Mouse (Mus musculus): Measurements from ENCODE around the gene Cacng8. TPM values are rescaled to one million over a fixed set of nuclear protein-coding genes. Genes with fewer than 3 reads are reported as not detected.

Gene Cacng8
- polyA plus RNA-seq, 1 experiment from 2014 or later, result 17.3 TPM

DNA sequence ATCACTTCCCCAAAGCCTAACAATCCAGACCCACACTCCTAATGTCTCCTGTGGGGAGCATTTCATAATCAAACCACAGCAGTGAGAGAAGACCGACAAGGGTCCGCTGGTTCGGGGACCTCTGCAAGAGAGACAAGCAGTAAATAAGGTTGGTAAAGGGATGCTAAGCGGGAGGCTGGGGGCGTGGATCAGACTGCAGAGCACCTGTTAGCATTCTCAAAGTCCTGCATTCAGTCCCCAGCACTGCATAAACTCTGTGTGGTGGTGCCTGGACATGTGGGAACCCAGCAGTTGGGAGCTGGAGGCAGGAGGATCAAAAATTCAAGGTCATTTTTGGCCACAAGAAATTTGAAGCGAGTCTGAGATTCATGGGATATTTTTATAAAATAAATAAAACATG is 29.5 kb downstream of the Cacng8 start:
- Histone ChIP-seq H3K4me1 (ENCODE audit: control insufficient read depth, insufficient read depth, low read length) (peaks cover 9% of the 10 kb centered on the region), H3K27me3 (ENCODE audit: control insufficient read depth, insufficient read depth, low read depth, low read length) (peaks cover 34% of the 10 kb centered on the region), H3K9ac (ENCODE audit: low read depth, low read length) (no peak overlapping the region), H3K27ac (ENCODE audit: low read length) (no peak overlapping the region), H3K4me3 (ENCODE audit: low read depth, low read length) (no peak overlapping the region), H3K9me3 (replicated peaks; ENCODE audit: control insufficient read depth, low read length, poor library complexity, severe bottlenecking) (no peaks in the 10 kb centered on the region), H3K36me3 (ENCODE audit: control insufficient read depth, insufficient read depth, low read length) (no peaks in the 10 kb centered on the region), H3K4me2 (ENCODE audit: low read length) (no peak overlapping the region)
- whole genome bisulfite sequencing, result 30% methylated on average over 6 of the region's 6 CpGs
- ATAC-seq, result no peak

DNA sequence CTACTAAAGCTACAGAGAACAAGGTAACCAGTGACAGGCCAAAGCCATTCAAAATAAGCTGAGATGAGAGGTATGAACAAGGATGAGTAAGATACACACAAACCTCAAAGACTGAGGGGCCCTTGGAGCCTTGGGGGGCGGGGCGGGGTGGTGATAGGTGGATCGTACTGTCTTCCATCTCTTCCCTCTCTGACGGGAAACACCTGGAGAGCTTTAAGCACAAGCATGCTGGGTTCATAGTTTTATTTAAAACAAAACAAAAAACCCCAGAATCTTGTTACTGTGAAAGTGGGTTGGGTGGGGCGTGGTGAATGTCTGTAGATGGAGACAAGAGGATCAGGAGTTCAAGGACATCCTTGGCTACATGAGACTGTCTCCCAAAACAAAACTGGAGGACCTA is 30.0 kb downstream of the Cacng8 start:
- ATAC-seq, result no peak
- H3K4me3 ChIP-seq (ENCODE audit: low read depth, low read length), result no peak overlapping the region
- no peak overlapping the region for H3K9ac ChIP-seq (ENCODE audit: low read depth, low read length)
- H3K4me2 ChIP-seq (ENCODE audit: low read length), result no peak overlapping the region
- H3K9me3 ChIP-seq (replicated peaks; ENCODE audit: control insufficient read depth, low read length, poor library complexity, severe bottlenecking), result no peaks in the 10 kb centered on the region
- H3K4me1 ChIP-seq (ENCODE audit: control insufficient read depth, insufficient read depth, low read length), result peaks cover 8% of the 10 kb centered on the region
- H3K27ac ChIP-seq (ENCODE audit: low read length), result no peak overlapping the region
- H3K36me3 ChIP-seq (ENCODE audit: control insufficient read depth, insufficient read depth, low read length), result no peaks in the 10 kb centered on the region
- WGBS, result 63% methylated on average over 5 of the region's 5 CpGs
- peaks cover 36% of the 10 kb centered on the region for H3K27me3 ChIP-seq (ENCODE audit: control insufficient read depth, insufficient read depth, low read depth, low read length)

DNA sequence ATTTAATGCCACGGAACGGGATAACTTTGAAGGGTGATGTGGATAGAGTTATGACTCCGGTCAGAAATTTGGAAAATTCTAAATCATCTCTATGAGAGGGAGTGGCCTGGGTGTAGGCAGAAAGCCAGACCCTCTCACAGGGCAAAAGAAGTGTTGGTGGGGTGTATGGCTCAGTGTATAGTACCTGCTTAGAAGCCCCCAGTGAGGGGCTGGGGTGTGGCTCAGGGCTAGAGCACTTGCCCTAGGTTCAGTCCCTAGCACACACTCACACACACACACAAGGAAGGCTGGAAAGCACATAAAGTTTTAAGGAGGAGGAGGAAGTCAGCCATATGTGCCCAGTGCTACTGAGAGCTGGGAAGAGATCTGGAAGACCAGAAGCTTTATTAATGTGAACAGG is 30.8 kb downstream of the Cacng8 start:
- no peaks in the 10 kb centered on the region for H3K36me3 ChIP-seq (ENCODE audit: control insufficient read depth, insufficient read depth, low read length)
- H3K4me2 ChIP-seq (ENCODE audit: low read length), result no peak overlapping the region
- 90% methylated on average over 3 of the region's 3 CpGs for WGBS
- H3K4me1 ChIP-seq (ENCODE audit: control insufficient read depth, insufficient read depth, low read length), result peaks cover 5% of the 10 kb centered on the region
- no peak overlapping the region for H3K4me3 ChIP-seq (ENCODE audit: low read depth, low read length)
- ATAC-seq, result no peak
- no peak overlapping the region for H3K9ac ChIP-seq (ENCODE audit: low read depth, low read length)
- no peak overlapping the region for H3K27ac ChIP-seq (ENCODE audit: low read length)
- H3K9me3 ChIP-seq (replicated peaks; ENCODE audit: control insufficient read depth, low read length, poor library complexity, severe bottlenecking), result no peaks in the 10 kb centered on the region
- peaks cover 33% of the 10 kb centered on the region for H3K27me3 ChIP-seq (ENCODE audit: control insufficient read depth, insufficient read depth, low read depth, low read length)

DNA sequence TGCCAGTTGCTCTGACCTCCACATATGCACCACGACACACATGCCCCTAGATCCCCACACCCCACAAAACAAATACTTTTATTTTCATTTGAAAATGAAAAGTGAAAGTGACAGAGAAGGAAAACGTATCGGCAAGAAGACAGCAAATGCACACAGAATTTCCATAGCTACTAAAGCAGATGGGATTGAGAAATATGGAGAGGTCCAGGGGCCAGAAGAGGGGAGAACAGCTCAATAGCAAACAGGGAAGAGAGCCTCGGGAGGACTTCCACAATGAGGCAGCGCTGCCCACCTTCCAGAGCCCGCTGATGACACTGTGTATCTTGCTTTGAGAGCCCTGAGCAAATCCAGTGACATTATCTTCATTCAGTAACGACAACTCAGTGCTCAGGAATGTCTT is 31.6 kb downstream of the Cacng8 start:
- Histone ChIP-seq H3K9ac (ENCODE audit: low read depth, low read length) (no peak overlapping the region), H3K27ac (ENCODE audit: low read length) (no peak overlapping the region), H3K27me3 (ENCODE audit: control insufficient read depth, insufficient read depth, low read depth, low read length) (peaks cover 33% of the 10 kb centered on the region), H3K36me3 (ENCODE audit: control insufficient read depth, insufficient read depth, low read length) (no peaks in the 10 kb centered on the region), H3K4me3 (ENCODE audit: low read depth, low read length) (no peak overlapping the region), H3K4me2 (ENCODE audit: low read length) (no peak overlapping the region), H3K4me1 (ENCODE audit: control insufficient read depth, insufficient read depth, low read length) (peaks cover 5% of the 10 kb centered on the region), H3K9me3 (replicated peaks; ENCODE audit: control insufficient read depth, low read length, poor library complexity, severe bottlenecking) (no peaks in the 10 kb centered on the region)
- no peak for ATAC-seq
- WGBS, result 61% methylated on average over 7 of the region's 7 CpGs

DNA sequence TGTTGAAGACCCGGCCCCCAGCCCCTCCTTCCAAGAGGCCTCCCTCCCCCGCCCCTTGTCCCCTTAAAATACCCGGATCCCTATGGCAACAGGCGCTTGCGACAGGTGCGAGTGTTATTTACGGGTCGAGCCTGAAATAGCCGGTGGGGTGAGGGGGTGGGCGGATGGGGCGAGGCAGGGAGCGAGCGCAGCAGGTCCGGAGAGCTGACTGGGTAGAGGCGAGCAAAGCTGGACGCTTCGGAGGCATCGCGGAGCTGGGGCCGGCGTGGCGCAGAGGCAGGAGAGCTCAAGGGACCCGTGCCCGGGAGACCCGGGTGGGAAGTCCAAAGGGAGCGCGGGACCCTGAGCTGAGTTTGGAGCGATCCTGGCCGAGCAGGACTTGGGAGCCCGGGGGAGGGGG is 32.9 kb downstream of the Cacng8 start:
- Histone ChIP-seq H3K36me3 (ENCODE audit: control insufficient read depth, insufficient read depth, low read length) (no peaks in the 10 kb centered on the region), H3K27ac (ENCODE audit: low read length) (no peak overlapping the region), H3K9ac (ENCODE audit: low read depth, low read length) (peak overlapping the region; percentile 34; the same call in 1 of the 2 replicates), H3K27me3 (ENCODE audit: control insufficient read depth, insufficient read depth, low read depth, low read length) (peaks cover 33% of the 10 kb centered on the region), H3K4me1 (ENCODE audit: control insufficient read depth, insufficient read depth, low read length) (peaks cover 5% of the 10 kb centered on the region), H3K4me3 (ENCODE audit: low read depth, low read length) (peak overlapping the region; percentile 21), H3K9me3 (replicated peaks; ENCODE audit: control insufficient read depth, low read length, poor library complexity, severe bottlenecking) (no peaks in the 10 kb centered on the region), H3K4me2 (ENCODE audit: low read length) (peak overlapping the region; percentile 51)
- 0 out of 2 replicates have a peak, but pooled peaks have one; percentile 31 for ATAC-seq
- WGBS, result under 1% methylated on average over 30 of the region's 30 CpGs

DNA sequence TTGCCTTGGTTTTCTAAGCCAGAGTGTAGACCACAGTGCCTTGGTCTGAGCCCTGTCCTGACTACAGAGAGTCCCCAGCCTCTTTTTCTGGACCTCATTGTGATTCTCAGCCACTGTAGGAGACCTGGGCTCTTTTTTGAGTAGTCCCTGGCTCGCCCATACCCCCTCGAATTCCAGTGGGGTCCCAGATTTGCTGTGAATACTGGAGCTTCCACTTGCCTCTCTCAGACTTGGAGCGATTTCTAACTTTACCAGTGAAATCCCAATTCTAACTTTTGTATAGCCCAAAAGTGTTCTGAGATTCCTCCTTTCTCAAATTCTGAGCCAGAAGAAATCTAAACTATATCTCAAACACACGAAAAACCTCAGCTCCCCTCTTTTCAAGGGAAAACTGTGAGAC is 33.4 kb downstream of the Cacng8 start, which contains the start of gene Cacng6:
Gene Cacng6 (plus strand): TSS at position 301 of the 400 bp plus-strand sequence.
- 38% methylated on average over 4 of the region's 4 CpGs for WGBS
- ATAC-seq, result no peak
- H3K27me3 ChIP-seq (ENCODE audit: control insufficient read depth, insufficient read depth, low read depth, low read length), result peaks cover 33% of the 10 kb centered on the region

DNA sequence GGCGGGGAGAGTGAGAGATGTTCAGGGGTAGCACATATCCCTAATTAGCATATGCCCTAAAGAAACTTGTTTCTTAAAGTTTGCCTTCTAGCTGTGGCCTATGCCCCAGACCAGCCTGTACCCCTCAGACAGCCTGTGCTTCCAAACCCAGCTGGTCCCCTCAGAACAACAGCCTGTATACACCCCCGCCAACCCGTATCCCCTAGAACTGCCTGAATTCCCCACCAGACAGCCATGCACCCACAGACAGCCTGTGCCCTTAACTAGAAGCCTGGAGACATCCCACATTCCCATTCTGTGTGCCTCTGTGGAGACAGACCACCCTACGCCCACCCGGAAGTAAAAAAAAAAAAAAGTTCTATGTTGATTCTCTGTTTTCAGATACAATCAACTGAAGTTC is 34.7 kb downstream of the Cacng8 start:
- 85% methylated on average over 5 of the region's 5 CpGs for WGBS
- Histone ChIP-seq H3K4me3 (ENCODE audit: low read depth, low read length) (no peak overlapping the region), H3K36me3 (ENCODE audit: control insufficient read depth, insufficient read depth, low read length) (no peaks in the 10 kb centered on the region), H3K27ac (ENCODE audit: low read length) (no peak overlapping the region), H3K9me3 (replicated peaks; ENCODE audit: control insufficient read depth, low read length, poor library complexity, severe bottlenecking) (no peaks in the 10 kb centered on the region), H3K4me2 (ENCODE audit: low read length) (no peak overlapping the region), H3K4me1 (ENCODE audit: control insufficient read depth, insufficient read depth, low read length) (peaks cover 5% of the 10 kb centered on the region), H3K9ac (ENCODE audit: low read depth, low read length) (no peak overlapping the region), H3K27me3 (ENCODE audit: control insufficient read depth, insufficient read depth, low read depth, low read length) (peaks cover 33% of the 10 kb centered on the region)
- no peak for ATAC-seq

More for the DNA sequence above, 33.4 kb downstream of the Cacng8 start, which contains the start of gene Cacng6:
- Histone ChIP-seq H3K9ac (ENCODE audit: low read depth, low read length) (peak within 1 kb of the TSS; percentile 34; the same call in 1 of the 2 replicates), H3K27ac (ENCODE audit: low read length) (no peak within 1 kb of the TSS), H3K4me2 (ENCODE audit: low read length) (peak within 1 kb of the TSS; percentile 51), H3K4me1 (ENCODE audit: control insufficient read depth, insufficient read depth, low read length) (peaks cover 5% of the 10 kb centered on the region), H3K36me3 (ENCODE audit: control insufficient read depth, insufficient read depth, low read length) (no peaks in the 10 kb centered on the region), H3K9me3 (replicated peaks; ENCODE audit: control insufficient read depth, low read length, poor library complexity, severe bottlenecking) (no peaks in the 10 kb centered on the region), H3K4me3 (ENCODE audit: low read depth, low read length) (peak within 1 kb of the TSS; percentile 21)

DNA sequence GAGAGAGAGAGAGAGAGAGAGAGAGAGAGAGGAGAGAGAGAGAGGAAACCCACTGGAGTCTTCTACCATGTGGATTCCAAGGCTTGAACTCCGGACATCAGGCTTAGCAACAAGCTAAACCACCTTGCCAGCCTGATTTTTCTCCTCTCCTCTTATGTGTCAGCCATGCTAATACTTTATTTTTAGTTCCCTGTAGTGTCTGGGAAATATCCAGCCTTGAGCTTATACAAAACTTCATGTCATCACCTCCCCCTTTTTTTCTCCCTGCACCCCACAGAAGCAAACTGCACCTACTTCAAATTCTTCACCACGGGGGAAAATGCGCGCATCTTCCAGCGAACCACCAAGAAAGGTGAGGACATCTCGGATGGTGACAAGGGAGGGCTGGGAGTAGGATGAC is 39.7 kb downstream of the Cacng8 start:
- peaks cover under 1% of the 10 kb centered on the region for H3K27me3 ChIP-seq (ENCODE audit: control insufficient read depth, insufficient read depth, low read depth, low read length)
- no peak overlapping the region for H3K4me3 ChIP-seq (ENCODE audit: low read depth, low read length)
- H3K4me1 ChIP-seq (ENCODE audit: control insufficient read depth, insufficient read depth, low read length), result no peaks in the 10 kb centered on the region
- H3K9ac ChIP-seq (ENCODE audit: low read depth, low read length), result no peak overlapping the region
- no peak overlapping the region for H3K27ac ChIP-seq (ENCODE audit: low read length)
- 83% methylated on average over 6 of the region's 6 CpGs for WGBS
- H3K4me2 ChIP-seq (ENCODE audit: low read length), result no peak overlapping the region
- no peak for ATAC-seq
- H3K36me3 ChIP-seq (ENCODE audit: control insufficient read depth, insufficient read depth, low read length), result no peaks in the 10 kb centered on the region
- H3K9me3 ChIP-seq (replicated peaks; ENCODE audit: control insufficient read depth, low read length, poor library complexity, severe bottlenecking), result no peaks in the 10 kb centered on the region

DNA sequence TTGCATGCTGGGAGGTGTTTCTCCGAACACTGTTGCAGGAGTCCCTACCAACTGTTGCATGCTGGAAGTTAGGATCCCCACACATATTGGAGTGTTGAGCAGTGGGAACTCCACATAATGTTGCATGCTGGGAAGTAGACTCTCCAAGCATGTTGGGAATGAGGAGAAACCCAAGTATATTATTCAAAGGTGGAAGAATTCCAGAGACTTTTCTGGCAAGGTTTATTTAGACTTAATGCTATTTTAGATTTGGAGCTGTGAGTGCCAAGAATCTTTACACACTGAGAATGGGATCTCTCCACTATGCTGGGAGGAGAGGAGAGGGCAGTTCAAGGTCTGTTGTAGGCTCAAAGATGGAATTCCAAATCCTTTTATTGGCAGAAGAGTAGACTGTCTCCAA is 41.6 kb downstream of the Cacng8 start:
- ATAC-seq, result no peak
- Histone ChIP-seq H3K27me3 (ENCODE audit: control insufficient read depth, insufficient read depth, low read depth, low read length) (no peaks in the 10 kb centered on the region), H3K4me1 (ENCODE audit: control insufficient read depth, insufficient read depth, low read length) (no peaks in the 10 kb centered on the region), H3K9ac (ENCODE audit: low read depth, low read length) (no peak overlapping the region), H3K4me3 (ENCODE audit: low read depth, low read length) (no peak overlapping the region), H3K36me3 (ENCODE audit: control insufficient read depth, insufficient read depth, low read length) (no peaks in the 10 kb centered on the region), H3K4me2 (ENCODE audit: low read length) (no peak overlapping the region), H3K9me3 (replicated peaks; ENCODE audit: control insufficient read depth, low read length, poor library complexity, severe bottlenecking) (no peaks in the 10 kb centered on the region), H3K27ac (ENCODE audit: low read length) (no peak overlapping the region)
- WGBS, result 97% methylated on average over 1 of the region's 1 CpGs

All from midbrain, embryonic 16.5 days (tissue).